In genomic region chr9:85376643-85377307, GRCm38 (mm10) we compare ENCODE assay signal across 15 mouse cellular contexts.
"Had no signal": no experiment of that assay in that cellular context is flagged by ENCODE, and none has a peak within 500 bp of the region (broad histone marks: within the 10 kb centered on the region; RNA-seq: fewer than 3 reads in every experiment).

No protein-coding gene starts in this region.

- DNase-seq: lung, adult 2 months; lung, postnatal 10 days; lung, postnatal 4 days; midbrain, embryonic 14.5 days; right cerebral cortex, adult 18-20 months; right cerebral cortex, postnatal 25 days; thymus, adult 2 months; thymus, postnatal 25 days had no signal

- H3K9me3 ChIP-seq: hindbrain, embryonic 15.5 days; limb, embryonic 10.5 days; midbrain, embryonic 10.5 days; neural tube, embryonic 15.5 days had no signal

- H3K4me2 ChIP-seq: hindbrain, embryonic 15.5 days; neural tube, embryonic 15.5 days had no signal

- H3K4me1 ChIP-seq: hindbrain, embryonic 15.5 days; limb, embryonic 10.5 days; midbrain, embryonic 10.5 days; neural tube, embryonic 15.5 days had no signal

- H3K9ac ChIP-seq: hindbrain, embryonic 15.5 days; liver, embryonic 14.5 days; neural tube, embryonic 15.5 days had no signal

- H3K4me3 ChIP-seq: hindbrain, embryonic 15.5 days; left cerebral cortex, adult 2 months; limb, embryonic 10.5 days; midbrain, embryonic 10.5 days; myocyte; neural tube, embryonic 15.5 days had no signal

- H3K27ac ChIP-seq: hindbrain, embryonic 15.5 days; left cerebral cortex, adult 2 months; limb, embryonic 10.5 days; liver, embryonic 14.5 days; midbrain, embryonic 10.5 days; neural tube, embryonic 15.5 days had no signal

- H3K27me3 ChIP-seq: hindbrain, embryonic 15.5 days; neural tube, embryonic 15.5 days had no signal

- H3K36me3 ChIP-seq: hindbrain, embryonic 15.5 days; limb, embryonic 10.5 days; midbrain, embryonic 10.5 days; neural tube, embryonic 15.5 days had no signal
